Mouse (Mus musculus): Measurements from ENCODE around the gene Zfp961. TPM values are rescaled to one million over a fixed set of nuclear protein-coding genes. Genes with fewer than 3 reads are reported as not detected.
"Not testable (repeated sequence)": the region's sequence is repeated elsewhere in the genome, so short reads cannot be mapped to it uniquely, and the experiment has no call there.

The Zfp961 gene
- polyA plus RNA-seq, 1 experiment from 2014 or later: 22.7 TPM

GRCm38 (mm10) chr8:71926551-71926950, 24.3 kb upstream of the Zfp961 start:
- Histone ChIP-seq H3K36me3 (ENCODE audit: control insufficient read depth, insufficient read depth, low read length) (peaks cover 27% of the 10 kb centered on the region), H3K27ac (ENCODE audit: low read depth, low read length) (no peak overlapping the region), H3K9me3 (ENCODE audit: control insufficient read depth, low read length) (no peaks in the 10 kb centered on the region), H3K27me3 (replicated peaks; ENCODE audit: control insufficient read depth, insufficient read depth, low read length) (no peaks in the 10 kb centered on the region), H3K4me3 (ENCODE audit: low read depth, low read length) (no peak overlapping the region), H3K9ac (ENCODE audit: low read depth, low read length) (no peak overlapping the region), H3K4me2 (no peak overlapping the region), H3K4me1 (replicated peaks; ENCODE audit: control insufficient read depth, insufficient read depth, low read length) (no peaks in the 10 kb centered on the region)
- no peak for ATAC-seq (replicated peaks; ENCODE audit: low FRiP score)
- WGBS: 92% methylated on average over 3 of the region's 3 CpGs
- no peak for DNase-seq (ENCODE audit: low spot score)

GRCm38 (mm10) chr8:71927779-71928178, 23.1 kb upstream of the Zfp961 start:
- Histone ChIP-seq H3K9me3 (ENCODE audit: control insufficient read depth, low read length) (no peaks in the 10 kb centered on the region), H3K4me1 (replicated peaks; ENCODE audit: control insufficient read depth, insufficient read depth, low read length) (no peaks in the 10 kb centered on the region), H3K4me3 (ENCODE audit: low read depth, low read length) (no peak overlapping the region), H3K4me2 (no peak overlapping the region), H3K36me3 (ENCODE audit: control insufficient read depth, insufficient read depth, low read length) (peaks cover 29% of the 10 kb centered on the region), H3K27me3 (replicated peaks; ENCODE audit: control insufficient read depth, insufficient read depth, low read length) (no peaks in the 10 kb centered on the region), H3K27ac (ENCODE audit: low read depth, low read length) (no peak overlapping the region), H3K9ac (ENCODE audit: low read depth, low read length) (no peak overlapping the region)
- ATAC-seq (replicated peaks; ENCODE audit: low FRiP score) (no peak), DNase-seq (ENCODE audit: low spot score) (no peak)

GRCm38 (mm10) chr8:71938037-71938436, 12.8 kb upstream of the Zfp961 start:
- H3K4me3 ChIP-seq (ENCODE audit: low read depth, low read length); DNase-seq (ENCODE audit: low spot score); H3K4me2 ChIP-seq; ATAC-seq (replicated peaks; ENCODE audit: low FRiP score); H3K4me1 ChIP-seq (replicated peaks; ENCODE audit: control insufficient read depth, insufficient read depth, low read length); H3K27ac ChIP-seq (ENCODE audit: low read depth, low read length); H3K36me3 ChIP-seq (ENCODE audit: control insufficient read depth, insufficient read depth, low read length); H3K27me3 ChIP-seq (replicated peaks; ENCODE audit: control insufficient read depth, insufficient read depth, low read length); H3K9me3 ChIP-seq (ENCODE audit: control insufficient read depth, low read length); H3K9ac ChIP-seq (ENCODE audit: low read depth, low read length): not testable (repeated sequence)
- WGBS: 69% methylated on average over 2 of the region's 2 CpGs

GRCm38 (mm10) chr8:71940293-71941208, 10.3 kb upstream of the Zfp961 start:
- no peak overlapping the region for H3K9ac ChIP-seq (ENCODE audit: low read depth, low read length)
- H3K4me2 ChIP-seq: no peak overlapping the region
- H3K27me3 ChIP-seq (replicated peaks; ENCODE audit: control insufficient read depth, insufficient read depth, low read length): no peaks in the 10 kb centered on the region
- peak; percentile 82 for ATAC-seq (replicated peaks; ENCODE audit: low FRiP score)
- H3K9me3 ChIP-seq (ENCODE audit: control insufficient read depth, low read length): no peaks in the 10 kb centered on the region
- no peaks in the 10 kb centered on the region for H3K4me1 ChIP-seq (replicated peaks; ENCODE audit: control insufficient read depth, insufficient read depth, low read length)
- H3K27ac ChIP-seq (ENCODE audit: low read depth, low read length): no peak overlapping the region
- no peak for DNase-seq (ENCODE audit: low spot score)
- no peaks in the 10 kb centered on the region for H3K36me3 ChIP-seq (ENCODE audit: control insufficient read depth, insufficient read depth, low read length)
- 48% methylated on average over 2 of the region's 2 CpGs for WGBS
- H3K4me3 ChIP-seq (ENCODE audit: low read depth, low read length): no peak overlapping the region

- H3K27me3 ChIP-seq (replicated peaks; ENCODE audit: control insufficient read depth, insufficient read depth, low read length): no peaks in the 10 kb centered on the region
- H3K36me3 ChIP-seq (ENCODE audit: control insufficient read depth, insufficient read depth, low read length): no peaks in the 10 kb centered on the region
- no peak overlapping the region for H3K4me3 ChIP-seq (ENCODE audit: low read depth, low read length)
- no peak overlapping the region for H3K9ac ChIP-seq (ENCODE audit: low read depth, low read length)
- no peaks in the 10 kb centered on the region for H3K4me1 ChIP-seq (replicated peaks; ENCODE audit: control insufficient read depth, insufficient read depth, low read length)
- no peak overlapping the region for H3K27ac ChIP-seq (ENCODE audit: low read depth, low read length)
- ATAC-seq (replicated peaks; ENCODE audit: low FRiP score): no peak
- H3K9me3 ChIP-seq (ENCODE audit: control insufficient read depth, low read length): no peaks in the 10 kb centered on the region
- no peak overlapping the region for H3K4me2 ChIP-seq
- WGBS: 74% methylated on average over 1 of the region's 1 CpGs
- DNase-seq (ENCODE audit: low spot score): no peak
These were observed 9.1 kb upstream of the Zfp961 start for GRCm38 (mm10) chr8:71941776-71942175.

- DNase-seq (ENCODE audit: low spot score): no peak
- WGBS: 89% methylated on average over 5 of the region's 5 CpGs
- Histone ChIP-seq H3K4me3 (ENCODE audit: low read depth, low read length) (no peak overlapping the region), H3K27ac (ENCODE audit: low read depth, low read length) (no peak overlapping the region), H3K4me1 (replicated peaks; ENCODE audit: control insufficient read depth, insufficient read depth, low read length) (peaks cover 6% of the 10 kb centered on the region; the same call in 1 of the 2 replicates), H3K9me3 (ENCODE audit: control insufficient read depth, low read length) (no peaks in the 10 kb centered on the region), H3K4me2 (no peak overlapping the region), H3K9ac (ENCODE audit: low read depth, low read length) (no peak overlapping the region), H3K27me3 (replicated peaks; ENCODE audit: control insufficient read depth, insufficient read depth, low read length) (no peaks in the 10 kb centered on the region), H3K36me3 (ENCODE audit: control insufficient read depth, insufficient read depth, low read length) (no peaks in the 10 kb centered on the region)
- ATAC-seq (replicated peaks; ENCODE audit: low FRiP score): no peak
These were observed 2.2 kb upstream of the Zfp961 start for GRCm38 (mm10) chr8:71948624-71949023.

GRCm38 (mm10) chr8:71951436-71952161, 761 bp downstream of the Zfp961 start:
- peak overlapping the region; percentile 84 for H3K9ac ChIP-seq (ENCODE audit: low read depth, low read length)
- H3K4me1 ChIP-seq (replicated peaks; ENCODE audit: control insufficient read depth, insufficient read depth, low read length): peaks cover 6% of the 10 kb centered on the region; the same call in 1 of the 2 replicates
- 26% methylated on average over 13 of the region's 14 CpGs for WGBS
- no peaks in the 10 kb centered on the region for H3K9me3 ChIP-seq (ENCODE audit: control insufficient read depth, low read length)
- ATAC-seq (replicated peaks; ENCODE audit: low FRiP score): no peak
- H3K36me3 ChIP-seq (ENCODE audit: control insufficient read depth, insufficient read depth, low read length): peaks cover 3% of the 10 kb centered on the region; the same call in 1 of the 2 replicates
- DNase-seq (ENCODE audit: low spot score): peak; percentile 34
- peak overlapping the region; percentile 83 for H3K4me3 ChIP-seq (ENCODE audit: low read depth, low read length)
- peak overlapping the region; percentile 81 for H3K4me2 ChIP-seq
- no peaks in the 10 kb centered on the region for H3K27me3 ChIP-seq (replicated peaks; ENCODE audit: control insufficient read depth, insufficient read depth, low read length)
- no peak overlapping the region; the same call in 1 of the 2 replicates for H3K27ac ChIP-seq (ENCODE audit: low read depth, low read length)

GRCm38 (mm10) chr8:71952489-71952888, 1.7 kb downstream of the Zfp961 start:
- H3K4me1 ChIP-seq (replicated peaks; ENCODE audit: control insufficient read depth, insufficient read depth, low read length): peaks cover 6% of the 10 kb centered on the region; the same call in 1 of the 2 replicates
- no peaks in the 10 kb centered on the region for H3K9me3 ChIP-seq (ENCODE audit: control insufficient read depth, low read length)
- DNase-seq (ENCODE audit: low spot score) (no peak), ATAC-seq (replicated peaks; ENCODE audit: low FRiP score) (no peak)
- H3K27me3 ChIP-seq (replicated peaks; ENCODE audit: control insufficient read depth, insufficient read depth, low read length): no peaks in the 10 kb centered on the region
- H3K9ac ChIP-seq (ENCODE audit: low read depth, low read length): no peak overlapping the region
- 88% methylated on average over 1 of the region's 1 CpGs for WGBS
- 0 out of 2 replicates have a peak overlapping the region, but pooled peaks have one; percentile 83 for H3K4me3 ChIP-seq (ENCODE audit: low read depth, low read length)
- peaks cover 3% of the 10 kb centered on the region; the same call in 1 of the 2 replicates for H3K36me3 ChIP-seq (ENCODE audit: control insufficient read depth, insufficient read depth, low read length)
- H3K27ac ChIP-seq (ENCODE audit: low read depth, low read length): no peak overlapping the region
- H3K4me2 ChIP-seq: no peak overlapping the region; the same call in 1 of the 2 replicates

Measured in liver, embryonic 11.5 days (tissue).